In genomic region chr4:137722692-137723427, GRCm38 (mm10) we compare ENCODE assay signal across 8 mouse cellular contexts. TPM values are rescaled to one million over a fixed set of nuclear protein-coding genes. Genes with fewer than 3 reads are reported as not detected.
A peak's percentile ranks its signal among the peaks of the same experiment; 100 is the strongest.
DNase-seq lines count a peak whose midpoint lies in the region; ATAC-seq and TF ChIP-seq lines count a peak whose summit lies in the region.

No protein-coding gene starts in this region.

- peaks cover 4% of the 10 kb centered on the region; the same call in 1 of the 2 replicates for H3K4me1 ChIP-seq in kidney, adult 2 months (ENCODE audit: control insufficient read depth, insufficient read depth, low read length)
- peaks cover 23% of the 10 kb centered on the region for H3K4me1 ChIP-seq in limb, embryonic 12.5 days (replicated peaks)
- H3K4me1 ChIP-seq in midbrain, embryonic 16.5 days (ENCODE audit: control insufficient read depth, insufficient read depth, low read length): peaks cover 28% of the 10 kb centered on the region

- no peaks in the 10 kb centered on the region for H3K9me3 ChIP-seq in limb, embryonic 12.5 days
- H3K9me3 ChIP-seq in midbrain, embryonic 16.5 days (replicated peaks; ENCODE audit: control insufficient read depth, low read length, poor library complexity, severe bottlenecking): no peaks in the 10 kb centered on the region

- H3K4me2 ChIP-seq in limb, embryonic 12.5 days: peak overlapping the region; percentile 44
- H3K4me2 ChIP-seq in midbrain, embryonic 16.5 days (ENCODE audit: low read length): peak overlapping the region; percentile 26; the same call in 1 of the 2 replicates

- 25% methylated on average over 12 of the region's 12 CpGs for WGBS in kidney, adult 2 months
- WGBS in limb, embryonic 12.5 days: 26% methylated on average over 12 of the region's 12 CpGs
- WGBS in midbrain, embryonic 16.5 days: 26% methylated on average over 12 of the region's 12 CpGs

- no peak overlapping the region for H3K27ac ChIP-seq in kidney, adult 2 months (ENCODE audit: insufficient read depth, low read depth, low read length)
- H3K27ac ChIP-seq in limb, embryonic 12.5 days: no peak overlapping the region
- no peak overlapping the region for H3K27ac ChIP-seq in midbrain, embryonic 16.5 days (ENCODE audit: low read length)

- peak; percentile 36 for ATAC-seq in activated CD4-positive, CD25-positive, alpha-beta regulatory T cell, adult 4 months
- ATAC-seq in granulocyte monocyte progenitor cell, adult 5-6 weeks (replicated peaks; ENCODE audit: poor library complexity, severe bottlenecking): peak; percentile 30
- ATAC-seq in limb, embryonic 12.5 days (ENCODE audit: insufficient number of reproducible peaks, insufficient read depth, low FRiP score, low TSS enrichment, low read depth): no peak
- ATAC-seq in midbrain, embryonic 16.5 days: 0 out of 2 replicates have a peak, but pooled peaks have one; percentile 7

- H3K36me3 ChIP-seq in kidney, adult 2 months (ENCODE audit: control insufficient read depth, insufficient read depth, low read length): no peaks in the 10 kb centered on the region
- no peaks in the 10 kb centered on the region for H3K36me3 ChIP-seq in limb, embryonic 12.5 days
- H3K36me3 ChIP-seq in midbrain, embryonic 16.5 days (ENCODE audit: control insufficient read depth, insufficient read depth, low read length): peaks cover 9% of the 10 kb centered on the region

- H3K27me3 ChIP-seq in kidney, adult 2 months (replicated peaks; ENCODE audit: control insufficient read depth, insufficient read depth, low read length): no peaks in the 10 kb centered on the region
- H3K27me3 ChIP-seq in limb, embryonic 12.5 days: peaks cover 61% of the 10 kb centered on the region
- H3K27me3 ChIP-seq in midbrain, embryonic 16.5 days (ENCODE audit: control insufficient read depth, insufficient read depth, low read depth, low read length): no peaks in the 10 kb centered on the region; the same call in 1 of the 2 replicates

- TF ChIP-seq POLR2A in kidney, adult 2 months (IDR thresholded peaks at IDR 0.05; ENCODE audit: low read depth, low read length): no peak

- TF ChIP-seq CTCF in kidney, adult 2 months (conservative IDR thresholded peaks at IDR 0.05; ENCODE audit: insufficient read depth, insufficient read length, low read depth, low read length): peak; percentile 95

- H3K4me3 ChIP-seq in kidney, adult 2 months (ENCODE audit: insufficient read depth, low read depth, low read length): no peak overlapping the region
- no peak overlapping the region for H3K4me3 ChIP-seq in limb, embryonic 12.5 days (replicated peaks)
- no peak overlapping the region for H3K4me3 ChIP-seq in midbrain, embryonic 16.5 days (ENCODE audit: low read depth, low read length)

- DNase-seq in 416B (ENCODE audit: low read depth): peak; percentile 58
- DNase-seq in embryo, embryonic 11 days: peak; percentile 86
- peak; percentile 68 for DNase-seq in kidney, adult 2 months
- peak; percentile 63 to 87 for DNase-seq in spleen, postnatal 4 days (ENCODE audit: low spot score in 2 of 2)

- H3K9ac ChIP-seq in limb, embryonic 12.5 days (replicated peaks): no peak overlapping the region
- peak overlapping the region; percentile 52 for H3K9ac ChIP-seq in midbrain, embryonic 16.5 days (ENCODE audit: low read depth, low read length)

RNA-seq across cellular contexts. Expression of gene Rap1gap, which starts 58.3 kb away (rescaled TPM):
- under 1 TPM in 1 of 2 experiments, not detected in 1; 0.53 TPM for polyA plus RNA-seq in activated CD4-positive, CD25-positive, alpha-beta regulatory T cell, adult 4 months (2017; shearing (Covaris generic))
- 0.80 and 4.3 TPM in 2 replicates for total RNA-seq in granulocyte monocyte progenitor cell, adult 5-6 weeks (2014; fragmentation: Nextera tagmentation)
- 0.65 and 4.6 TPM in 2 replicates for total RNA-seq in granulocyte monocyte progenitor cell, adult 5-6 weeks (2017)
- 213 and 248 TPM in 2 replicates for polyA plus RNA-seq in kidney, adult 2 months (2012; rRNA removed)
- polyA plus RNA-seq in limb, embryonic 12.5 days (2016; fragmentation: Nextera tagmentation; extraction: Ambion mirVana): 5.9 and 8.4 TPM in 2 replicates
- 83.0 and 105 TPM in 2 replicates for polyA plus RNA-seq in midbrain, embryonic 16.5 days (2015; fragmentation: Nextera tagmentation; extraction: Ambion mirVana)
